Mouse (Mus musculus) urinary bladder, postnatal 4 days (tissue): ENCODE measurements at regions not wholly inside any gene's neighbourhood (a gene's known extent, or its start where the extent isn't known, plus 50 kb on each side); places are given as distances from the start of the nearest gene placed in this dataset.

Experiments
- DNase-seq, 2 experiments: peaks; one replicate each; pipeline ENCODE4 v3.0.0; 2021 to 2022; ENCODE audit warnings: low spot score in 2 of 2

DNA sequence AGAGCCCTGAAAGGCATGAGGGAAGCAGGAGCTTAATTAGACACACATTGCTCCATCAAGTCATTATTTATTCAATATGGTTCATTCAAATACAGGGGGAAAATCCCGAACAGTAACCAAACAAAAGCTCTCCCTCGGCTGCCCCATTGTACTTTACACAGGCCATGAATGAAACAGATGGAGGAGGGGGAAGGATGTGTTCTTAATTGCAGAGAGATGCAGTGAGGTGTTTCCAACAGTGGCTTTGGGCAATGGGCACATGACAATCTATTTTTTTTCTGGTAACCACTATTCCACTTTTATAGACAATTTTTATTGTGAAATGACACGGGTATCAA is 578.6 kb upstream of the Gm26657 start:
- no peak for DNase-seq

DNA sequence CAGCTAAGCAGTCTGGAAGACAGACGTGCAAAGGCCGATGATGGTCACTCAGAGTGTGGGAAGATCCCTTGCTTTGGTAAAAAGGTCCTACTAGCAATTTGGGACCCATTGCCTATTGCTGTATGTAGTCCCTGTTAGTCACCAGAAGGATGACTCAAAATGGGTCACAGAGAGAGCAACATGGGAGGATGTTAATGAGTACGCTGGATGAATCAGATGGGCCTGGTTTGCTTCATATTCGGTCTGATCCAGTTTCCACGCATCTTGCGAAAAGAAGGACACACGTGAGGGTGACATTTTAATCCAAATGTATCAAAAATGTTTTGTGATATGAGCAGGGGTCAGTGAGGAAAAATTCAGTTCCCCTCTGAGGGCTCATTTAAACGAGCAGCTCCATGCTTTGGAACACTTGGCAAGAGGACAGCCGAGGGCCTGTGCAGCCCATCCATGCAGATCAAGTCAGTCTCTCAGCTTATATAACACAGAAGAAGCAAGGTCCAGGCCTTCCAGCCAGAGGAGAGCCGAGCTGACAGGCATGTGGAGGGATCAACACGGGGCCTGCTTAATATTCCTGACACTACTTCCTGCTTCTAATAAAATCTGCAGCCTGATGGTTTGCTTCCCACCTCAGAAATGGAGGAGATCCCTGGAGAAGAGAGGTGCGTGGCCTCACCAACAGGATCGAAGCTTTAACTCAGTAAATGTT is 579.2 kb upstream of the Gm26657 start:
- no peak for DNase-seq

DNA sequence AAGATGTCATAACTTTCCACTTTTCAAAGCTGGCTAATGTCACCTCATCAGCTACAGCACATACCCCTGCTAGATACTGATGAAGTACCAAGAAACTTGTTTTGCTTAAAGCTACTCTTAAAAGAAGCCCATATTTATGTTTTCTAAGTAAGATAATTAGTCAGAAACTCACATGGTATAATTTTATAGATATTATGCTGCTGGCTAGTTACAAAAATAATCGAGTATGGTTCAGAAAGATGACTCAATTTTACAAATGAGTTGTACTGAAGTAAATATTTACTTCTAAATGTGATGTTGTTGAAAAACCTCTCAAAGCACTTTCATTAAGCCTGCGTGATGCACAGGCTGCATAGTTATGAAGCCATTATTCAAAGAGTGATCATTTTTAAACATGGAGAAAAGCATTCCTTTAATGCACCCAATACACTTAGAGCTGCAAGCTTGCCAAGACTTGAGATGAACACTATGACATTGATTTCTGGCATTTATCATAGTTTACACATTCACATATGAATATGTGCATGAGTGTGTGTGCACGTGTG is 582.3 kb upstream of the Gm26657 start:
- no peak for DNase-seq

DNA sequence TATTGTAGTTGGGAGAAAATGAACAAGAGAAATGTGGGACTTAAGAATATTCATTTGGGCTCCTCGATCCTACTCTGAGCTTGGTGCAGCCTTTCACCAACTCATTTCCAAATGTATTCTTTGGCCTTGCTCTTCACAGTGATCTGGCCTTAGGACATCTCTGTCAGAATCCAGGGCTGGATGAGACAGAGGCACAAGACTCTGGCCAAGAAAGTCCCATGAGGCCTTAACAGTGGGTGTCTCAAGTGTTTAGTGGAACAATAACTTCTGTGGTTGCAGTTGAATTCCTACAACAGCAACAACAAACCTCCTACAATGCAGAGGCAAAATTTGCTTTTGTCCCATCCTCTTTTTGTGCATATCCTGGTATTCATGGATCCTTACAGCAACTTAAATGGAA is 589.2 kb upstream of the Gm26657 start:
- DNase-seq, result no peak

DNA sequence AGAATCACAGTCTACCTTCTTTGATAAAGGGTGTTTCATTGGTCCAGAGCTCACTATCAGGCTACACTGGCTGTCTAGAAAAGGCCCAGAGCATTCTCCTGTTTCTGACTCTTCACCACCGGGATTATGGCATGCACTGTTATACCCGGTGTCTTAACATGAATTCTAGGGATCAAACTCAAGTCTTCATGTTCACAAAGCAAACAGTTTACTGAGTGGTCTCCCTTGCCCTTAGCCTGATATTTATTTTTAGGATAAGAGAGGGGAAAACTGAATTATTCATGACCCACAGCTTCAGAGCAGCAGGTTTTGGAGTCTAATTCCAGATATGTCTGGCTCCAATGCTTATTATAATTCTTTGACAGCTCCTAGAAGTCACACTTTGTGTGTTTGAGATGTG is 596.0 kb upstream of the Gm26657 start:
- DNase-seq, result no peak

DNA sequence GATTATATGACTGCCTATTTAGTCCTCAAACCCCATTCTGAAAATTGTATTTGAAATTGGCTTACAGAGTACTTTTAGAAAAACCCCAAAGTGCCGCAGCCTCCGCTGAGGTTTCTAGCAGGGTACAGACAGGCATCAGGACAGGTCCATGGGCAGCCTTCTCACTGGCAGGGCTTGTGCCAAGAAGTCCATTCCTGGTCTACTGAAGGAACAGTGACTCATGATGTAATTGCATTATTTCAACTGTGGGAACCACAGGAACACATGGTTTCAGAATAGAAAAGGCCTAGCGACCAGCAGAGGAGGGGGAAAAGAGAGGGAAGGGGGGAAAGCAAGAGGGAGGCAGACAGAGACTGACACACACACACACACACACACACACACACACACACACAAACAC is 603.0 kb upstream of the Gm26657 start:
- no peak for DNase-seq

DNA sequence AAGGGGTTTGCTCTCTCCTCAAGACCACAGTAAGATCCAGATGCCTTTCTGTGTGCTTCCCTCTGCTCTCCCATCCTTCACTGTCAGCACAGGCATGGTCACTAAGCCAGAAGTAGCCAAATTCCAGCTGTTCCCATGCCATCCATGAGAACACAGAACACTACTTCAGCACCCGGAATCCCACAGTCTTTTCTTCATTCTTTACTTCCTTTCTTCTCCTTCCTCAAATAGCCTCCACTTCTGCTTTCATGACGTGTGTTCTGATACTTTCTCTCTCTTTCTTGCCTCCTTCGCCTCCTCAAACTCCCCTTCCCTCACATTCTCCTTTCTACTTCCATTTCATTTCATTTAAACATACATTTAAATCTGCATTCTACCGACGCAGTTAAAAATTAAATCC is 602.1 kb upstream of the Klf4 start:
- no peak for DNase-seq

DNA sequence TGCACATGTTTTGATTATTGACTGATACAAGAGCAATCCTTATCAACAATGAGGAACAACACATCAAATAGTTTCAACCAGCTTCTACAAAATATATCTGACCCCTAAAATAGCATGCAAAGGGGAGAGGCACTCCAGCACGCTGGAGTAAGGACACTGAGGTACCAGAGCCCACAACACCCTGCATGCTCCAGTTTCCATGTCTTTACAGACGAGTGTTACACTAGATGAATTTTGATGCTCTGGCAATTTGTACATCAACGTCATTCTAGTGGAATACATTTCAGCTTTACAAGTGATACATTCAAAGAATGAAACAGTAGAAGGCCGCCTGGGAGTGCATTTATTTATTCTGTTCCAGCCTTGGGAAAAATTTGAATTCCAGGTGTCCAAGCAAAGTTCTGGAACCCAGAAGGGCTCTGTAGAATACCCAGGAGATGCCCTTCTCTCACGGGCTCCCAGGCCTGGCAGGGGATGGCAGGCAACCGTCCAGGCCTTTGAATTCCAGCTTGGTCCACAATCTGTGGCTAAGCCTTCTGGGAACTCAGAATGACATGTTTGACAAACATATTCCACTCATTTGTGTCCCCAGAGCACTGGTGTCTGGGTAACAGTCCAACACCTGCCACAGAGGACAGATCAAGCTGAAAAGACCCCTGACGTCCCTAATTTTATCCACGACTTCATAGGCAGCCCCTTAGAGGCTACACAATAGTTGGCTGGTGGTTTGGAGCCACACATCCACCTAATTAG is 595.6 kb upstream of the Klf4 start:
- DNase-seq, result no peak

DNA sequence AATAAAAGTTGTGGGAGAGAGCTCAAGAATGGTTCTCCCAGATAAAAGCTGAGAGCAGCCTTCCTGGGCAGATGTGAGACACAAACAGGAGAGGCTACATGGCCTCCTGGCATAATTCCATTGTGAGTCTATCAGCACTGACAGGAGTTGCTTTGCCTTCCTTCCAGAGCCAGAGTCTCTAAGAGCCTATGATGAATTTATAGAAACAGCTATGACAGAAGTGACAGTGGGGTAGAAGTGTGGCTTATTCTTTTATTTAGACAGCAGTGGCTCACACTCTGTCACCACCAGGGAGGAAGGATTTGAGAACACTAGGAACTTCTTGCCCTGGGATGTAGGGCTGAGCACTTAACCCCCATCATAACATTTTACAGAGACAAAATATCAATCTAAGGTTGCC is 592.2 kb upstream of the Klf4 start:
- no peak for DNase-seq

DNA sequence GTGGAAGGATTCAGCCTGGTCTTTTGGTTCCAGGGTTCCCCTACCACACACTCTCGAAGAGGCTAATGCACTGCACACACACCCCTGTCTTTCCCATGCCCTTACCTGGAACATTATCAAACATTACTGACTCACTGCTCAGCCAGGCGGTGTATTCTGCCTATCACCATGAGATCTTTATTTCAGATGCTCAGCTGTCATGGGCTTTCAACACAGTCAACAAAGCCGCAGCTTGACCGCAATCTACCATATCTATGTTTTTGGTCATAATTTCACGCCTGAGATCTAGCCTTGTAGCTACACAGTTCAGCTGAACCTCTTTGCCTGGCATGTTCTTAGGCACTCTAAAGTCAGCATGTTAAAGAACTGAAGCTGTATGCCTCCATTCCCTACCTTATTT is 589.9 kb upstream of the Klf4 start:
- no peak for DNase-seq

DNA sequence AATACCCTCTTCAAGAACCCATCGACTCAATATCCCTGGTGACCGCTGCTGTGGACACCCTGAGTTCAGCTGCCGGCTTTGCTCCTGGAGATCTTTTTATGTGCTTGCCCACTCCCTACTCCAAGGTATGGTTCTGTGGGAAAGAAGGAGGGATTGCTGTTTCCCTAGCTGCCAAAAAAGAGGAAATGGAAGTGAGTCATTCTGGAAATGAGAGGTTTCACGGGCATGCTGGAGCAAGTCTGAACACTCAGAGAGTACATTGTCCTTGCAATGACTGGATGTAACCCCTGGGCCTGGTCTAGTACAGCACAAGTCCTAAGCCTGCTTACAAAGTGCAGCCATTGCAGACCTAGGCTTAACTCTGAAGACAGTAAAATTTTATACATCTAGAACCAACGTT is 589.4 kb upstream of the Klf4 start:
- no peak for DNase-seq

DNA sequence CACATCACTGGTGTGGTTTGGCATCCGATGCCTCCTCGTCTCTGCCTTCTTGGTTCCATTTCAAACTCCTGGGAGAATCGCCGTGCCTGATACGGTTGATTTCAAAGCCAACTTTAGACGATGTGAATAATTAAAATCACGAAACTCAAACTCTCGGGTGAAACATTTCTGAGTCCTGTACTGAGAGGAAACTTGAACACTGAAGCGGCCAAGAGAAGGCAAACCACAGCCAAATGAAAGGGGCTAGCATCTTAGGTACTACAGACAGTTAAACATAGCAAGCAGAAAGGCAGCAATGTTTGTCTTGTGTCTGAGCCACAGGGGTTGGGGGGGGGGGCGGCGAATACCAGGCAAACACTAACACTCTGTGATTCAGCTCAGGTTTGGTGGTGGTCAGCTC is 588.1 kb upstream of the Klf4 start:
- DNase-seq, result no peak

DNA sequence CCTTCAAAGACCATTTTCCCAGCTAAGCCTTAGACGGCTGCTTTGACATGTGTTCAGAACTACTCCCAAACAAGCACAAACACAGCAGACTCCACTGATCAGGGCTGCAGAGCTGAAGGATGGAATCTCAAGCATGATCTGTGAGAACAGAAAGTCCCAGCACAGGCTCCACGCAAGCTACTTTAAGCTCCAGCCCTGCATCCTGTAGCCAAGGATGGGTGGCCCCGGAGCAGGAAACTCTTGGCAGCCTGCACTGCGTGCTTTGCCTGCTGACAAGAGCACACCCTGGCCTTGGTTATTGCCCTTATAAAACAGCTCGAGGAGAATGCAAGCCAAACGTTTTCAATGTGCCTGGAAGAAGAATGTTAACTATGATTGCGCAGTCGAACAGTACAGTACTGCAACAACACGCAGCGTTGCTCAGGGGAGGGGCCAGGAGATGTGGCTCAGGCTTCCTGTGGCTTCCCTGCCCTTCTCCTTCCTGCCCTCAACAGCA is 581.5 kb upstream of the Klf4 start:
- DNase-seq, result peak; percentile 77 to 90

DNA sequence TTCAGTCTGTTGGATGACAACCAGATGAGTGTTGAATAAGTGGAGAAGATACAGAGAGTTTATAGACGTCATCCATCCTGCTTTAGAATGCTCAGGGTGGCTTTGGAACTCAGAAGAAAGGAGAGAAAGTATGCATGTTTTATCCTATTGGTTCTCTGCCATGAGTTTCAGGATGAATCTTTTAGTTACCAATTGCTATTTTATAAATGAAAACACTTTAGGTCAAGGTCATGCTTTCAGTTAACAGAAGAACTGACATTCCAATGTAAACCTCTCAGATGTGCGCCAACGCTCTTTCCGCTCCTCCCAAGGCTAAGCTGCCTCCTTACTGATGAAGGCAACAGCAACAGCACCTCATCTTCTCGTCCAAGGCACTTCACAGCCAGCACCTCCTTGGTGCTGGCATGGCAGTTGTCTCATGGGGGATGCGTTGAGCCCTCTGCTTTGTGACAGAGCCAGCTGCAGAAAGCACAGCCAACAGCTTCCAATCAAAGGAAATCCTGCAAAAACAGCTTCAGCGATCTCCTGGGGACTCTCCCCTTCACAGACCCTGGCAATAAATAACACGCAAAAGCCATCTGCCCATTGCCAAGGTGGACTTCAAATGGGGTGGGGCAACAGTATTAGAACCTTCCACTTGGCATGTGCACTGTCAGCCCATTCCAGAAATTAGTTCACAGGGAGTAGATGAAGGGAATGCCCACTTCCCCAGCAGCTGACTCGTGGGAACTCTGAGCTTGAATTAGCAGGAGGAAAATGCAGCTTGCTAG is 580.9 kb upstream of the Klf4 start:
- peak in 1 of 2 experiments; percentile 40 for DNase-seq

DNA sequence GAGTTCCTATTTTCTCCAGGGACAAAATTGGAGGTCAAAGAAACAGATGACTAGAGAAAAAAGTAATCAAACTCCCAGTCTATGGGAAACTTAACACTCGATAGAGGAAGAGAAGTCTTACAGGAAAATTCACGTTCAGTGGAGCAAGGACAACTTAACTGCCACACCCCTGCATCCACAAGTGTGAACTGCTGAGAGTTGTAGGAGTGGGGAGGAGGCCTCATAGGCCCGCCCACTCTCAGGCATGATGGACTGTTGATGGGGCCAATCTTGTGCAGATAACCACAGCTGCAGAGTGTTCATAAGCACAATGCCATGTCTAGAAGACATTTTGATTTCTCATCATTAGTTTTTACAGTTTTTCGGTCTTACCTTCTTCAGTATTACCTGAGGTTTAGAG is 574.7 kb upstream of the Klf4 start:
- no peak for DNase-seq

DNA sequence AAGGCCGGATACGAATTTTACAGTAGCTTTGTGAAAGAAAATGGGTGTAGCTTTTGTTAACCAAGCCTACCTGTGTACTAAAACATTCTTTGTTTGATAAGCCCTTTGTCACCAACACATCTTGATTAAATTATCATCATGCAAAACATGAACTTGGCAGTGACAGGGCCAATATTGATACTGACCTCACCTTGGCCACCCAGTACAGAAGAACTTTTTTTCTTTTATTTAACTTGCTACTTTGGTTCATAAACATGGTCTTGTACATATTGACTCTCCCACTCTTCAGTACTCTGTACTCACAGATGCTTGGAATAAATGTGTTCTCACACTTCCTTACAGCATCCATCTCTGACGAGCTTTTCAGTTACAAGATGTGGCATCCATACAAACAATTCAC is 570.0 kb upstream of the Klf4 start:
- DNase-seq, result no peak

DNA sequence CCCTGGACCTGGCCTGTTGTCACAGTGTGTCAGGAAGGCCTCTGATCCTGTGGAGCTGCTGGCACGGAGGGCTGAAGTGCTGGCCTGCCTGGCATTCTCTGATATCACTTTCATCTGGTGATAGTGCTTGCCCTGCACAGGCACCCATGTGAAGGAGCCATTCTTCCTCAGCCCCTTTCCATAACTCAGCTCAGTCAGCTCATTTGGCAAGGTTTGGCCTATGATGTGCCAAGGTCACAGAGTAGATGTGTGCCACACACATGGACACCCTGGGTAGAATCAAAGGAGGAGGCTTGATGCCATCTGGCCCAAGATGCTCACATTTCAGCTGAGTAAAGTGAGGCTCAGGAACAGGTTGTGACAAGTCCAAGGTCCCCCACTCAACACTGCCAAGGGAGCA is 558.5 kb upstream of the Klf4 start:
- DNase-seq, result no peak

DNA sequence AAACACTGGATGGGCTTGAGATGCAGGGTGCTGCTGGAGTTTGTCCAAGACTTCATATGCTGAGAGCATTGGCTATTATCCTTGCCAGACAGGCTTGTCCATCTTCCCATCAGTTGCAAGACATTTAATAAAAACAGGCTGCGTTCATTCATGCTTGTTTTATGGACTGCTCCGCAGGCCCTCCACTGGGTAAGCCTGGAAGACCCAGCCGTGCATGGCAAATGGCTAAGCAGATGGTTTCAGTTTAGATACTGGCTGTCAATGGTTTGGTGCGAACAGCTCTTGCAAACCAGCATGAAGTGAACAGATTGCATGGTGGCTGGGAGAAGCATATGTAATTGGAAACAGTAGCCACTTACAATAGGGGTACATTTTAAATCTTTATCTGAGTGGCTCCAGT is 556.4 kb upstream of the Klf4 start:
- no peak for DNase-seq

DNA sequence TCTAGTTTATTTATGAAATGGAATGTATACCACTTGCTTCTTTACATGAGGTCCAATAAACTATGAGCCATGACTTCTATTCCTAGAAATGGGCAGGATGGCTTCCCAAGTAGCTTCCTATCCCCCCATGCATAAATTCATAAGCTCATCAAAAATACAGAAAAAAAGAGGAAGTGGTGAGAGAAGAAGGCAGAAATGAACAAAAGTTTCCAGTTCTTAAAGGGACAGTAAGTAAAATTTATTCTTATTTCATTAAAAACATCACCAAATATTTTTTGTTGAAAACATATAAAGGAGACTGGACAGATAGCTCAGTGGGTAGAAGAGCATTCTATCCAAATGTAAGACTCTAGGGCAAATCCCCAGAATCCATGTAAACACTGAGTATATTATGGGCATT is 554.0 kb upstream of the Klf4 start:
- DNase-seq, result no peak

DNA sequence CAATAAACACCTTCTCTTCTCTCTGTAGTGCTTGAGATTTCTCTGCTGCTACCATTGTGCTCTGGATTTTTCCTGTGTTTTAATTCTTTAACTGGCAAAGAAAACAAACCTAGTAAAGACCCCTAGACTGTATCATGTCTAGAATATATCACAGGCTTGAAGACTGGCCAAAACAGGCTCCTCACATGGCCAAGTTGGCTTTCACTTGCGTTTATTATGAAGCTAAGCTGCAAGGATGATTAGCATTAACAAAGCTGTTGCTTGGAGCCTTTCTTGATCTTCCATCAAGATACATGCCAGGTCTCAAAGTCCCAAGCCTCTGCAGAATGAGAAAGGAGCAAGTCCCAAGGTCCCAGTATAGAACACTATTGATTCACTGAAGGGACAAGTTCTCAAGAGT is 551.9 kb upstream of the Klf4 start:
- no peak for DNase-seq

DNA sequence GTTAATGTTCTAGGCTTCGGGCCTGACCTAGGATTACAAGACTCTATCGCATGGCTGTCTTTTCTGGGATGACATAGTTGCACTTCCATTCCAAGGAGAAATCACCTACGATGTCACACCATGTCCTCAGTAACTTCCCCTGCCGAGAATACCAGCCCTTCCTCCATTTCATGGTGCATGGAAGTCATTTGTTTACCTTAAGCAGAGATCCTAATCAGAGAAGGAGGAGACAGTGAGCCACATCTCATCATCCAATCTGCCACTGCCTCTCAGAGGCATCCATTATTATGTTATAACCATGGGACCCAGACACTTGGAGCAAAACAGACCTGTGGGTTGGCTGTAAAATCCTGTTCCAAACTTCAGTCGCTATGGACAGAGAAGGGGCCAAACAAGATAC is 550.1 kb upstream of the Klf4 start:
- no peak for DNase-seq

DNA sequence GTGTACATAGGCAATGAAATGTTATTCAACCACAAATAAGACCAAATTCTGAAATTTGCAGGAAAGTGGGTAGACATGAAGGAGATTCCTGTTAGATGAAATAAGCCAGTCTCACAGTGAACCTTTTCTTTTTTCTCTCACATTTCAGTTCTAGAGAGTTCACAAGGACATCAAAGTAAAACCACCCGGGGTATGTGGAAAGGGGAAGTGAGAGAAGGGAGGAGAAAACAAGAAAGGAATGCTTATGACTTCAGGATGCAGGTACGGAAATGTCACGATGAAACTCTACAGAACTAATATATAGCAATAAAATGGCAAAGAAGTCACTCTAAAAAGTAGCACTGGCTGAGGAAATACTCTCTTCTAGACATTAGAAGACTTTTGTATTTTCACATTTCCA is 548.7 kb upstream of the Klf4 start:
- DNase-seq, result no peak
